ENCODE assay signal across 29 mouse cellular contexts in genomic region chr10:87101951-87102320, GRCm38 (mm10). TPM values are rescaled to one million over a fixed set of nuclear protein-coding genes. Genes with fewer than 3 reads are reported as not detected.
DNase-seq lines count a peak whose midpoint lies in the region; ATAC-seq lines count a peak whose summit lies in the region.
"Had no signal": no experiment of that assay in that cellular context is flagged by ENCODE, and none has a peak within 500 bp of the region (broad histone marks: within the 10 kb centered on the region; RNA-seq: fewer than 3 reads in every experiment).

No protein-coding gene starts in this region.

- WGBS in limb, embryonic 12.5 days, result 30% methylated on average over 3 of the region's 3 CpGs
- 33% methylated on average over 3 of the region's 3 CpGs for WGBS in limb, embryonic 10.5 days
- 19% methylated on average over 3 of the region's 3 CpGs for WGBS in embryonic facial prominence, embryonic 14.5 days
- WGBS in midbrain, embryonic 13.5 days, result 5% methylated on average over 3 of the region's 3 CpGs

- peaks cover 29% of the 10 kb centered on the region for H3K4me1 ChIP-seq in limb, embryonic 12.5 days (replicated peaks)
- peaks cover 46% of the 10 kb centered on the region for H3K4me1 ChIP-seq in limb, embryonic 10.5 days
- peaks cover 11% of the 10 kb centered on the region for H3K4me1 ChIP-seq in embryonic facial prominence, embryonic 14.5 days (ENCODE audit: control insufficient read depth, insufficient read depth, low read length)
- peaks cover 38% of the 10 kb centered on the region for H3K4me1 ChIP-seq in midbrain, embryonic 13.5 days (replicated peaks)

- DNase-seq in limb, embryonic 10.5 days (ENCODE audit: low spot score), result no peak
- DNase-seq in MN1 (ENCODE audit: low spot score), result peak; percentile 14
- DNase-seq in embryonic facial prominence, embryonic 14.5 days (ENCODE audit: low spot score), result no peak
- no peak for DNase-seq in gastrocnemius, postnatal 14 days
- DNase-seq: adrenal gland, adult 2 months; B cell, adult 2 months; cerebellum, adult 2 months; cerebellum, postnatal 14 days; gastrocnemius, postnatal 10 days; heart, postnatal 36 days; kidney, adult 9 months; kidney, postnatal 10 days; layer of hippocampus, postnatal 36 days; left cerebral cortex, postnatal 4 days; liver; lung, embryonic 14.5 days; lung, postnatal 14 days had no signal

- no peaks in the 10 kb centered on the region for H3K9me3 ChIP-seq in limb, embryonic 12.5 days
- H3K9me3 ChIP-seq in limb, embryonic 10.5 days (replicated peaks), result no peaks in the 10 kb centered on the region
- no peaks in the 10 kb centered on the region for H3K9me3 ChIP-seq in embryonic facial prominence, embryonic 14.5 days (ENCODE audit: control insufficient read depth, low read length)
- H3K9me3 ChIP-seq in midbrain, embryonic 13.5 days, result no peaks in the 10 kb centered on the region

- no peaks in the 10 kb centered on the region for H3K27me3 ChIP-seq in limb, embryonic 12.5 days
- H3K27me3 ChIP-seq in limb, embryonic 10.5 days (ENCODE audit: low read depth, poor library complexity, severe bottlenecking), result peaks cover 3% of the 10 kb centered on the region; the same call in 1 of the 2 replicates
- no peaks in the 10 kb centered on the region for H3K27me3 ChIP-seq in embryonic facial prominence, embryonic 14.5 days (replicated peaks; ENCODE audit: control insufficient read depth, insufficient read depth, low read length)
- 0 out of 2 replicates have a peak, but pooled peaks cover 6% of the 10 kb centered on the region for H3K27me3 ChIP-seq in midbrain, embryonic 13.5 days

- peak overlapping the region; percentile 11; the same call in 1 of the 2 replicates for H3K4me2 ChIP-seq in limb, embryonic 12.5 days
- no peak overlapping the region for H3K4me2 ChIP-seq in embryonic facial prominence, embryonic 14.5 days (ENCODE audit: low read depth, low read length)
- no peak overlapping the region for H3K4me2 ChIP-seq in midbrain, embryonic 13.5 days (replicated peaks)
- H3K4me2 ChIP-seq: lung, embryonic 14.5 days had no signal

- no peaks in the 10 kb centered on the region for H3K36me3 ChIP-seq in limb, embryonic 12.5 days
- H3K36me3 ChIP-seq in limb, embryonic 10.5 days, result no peaks in the 10 kb centered on the region
- H3K36me3 ChIP-seq in embryonic facial prominence, embryonic 14.5 days (ENCODE audit: control insufficient read depth, insufficient read depth, low read length), result no peaks in the 10 kb centered on the region
- H3K36me3 ChIP-seq in midbrain, embryonic 13.5 days, result no peaks in the 10 kb centered on the region

- intact Hi-C loops in gastrocnemius, postnatal 14 days (cut with DNase I; ENCODE audit: low total_unique reads), result no loop called here

- no peak for ATAC-seq in limb, embryonic 12.5 days (ENCODE audit: insufficient number of reproducible peaks, insufficient read depth, low FRiP score, low TSS enrichment, low read depth)
- peak; percentile 27; the same call in 1 of the 2 replicates for ATAC-seq in embryonic facial prominence, embryonic 14.5 days (ENCODE audit: low read depth)
- 0 out of 2 replicates have a peak, but pooled peaks have one; percentile 41 for ATAC-seq in midbrain, embryonic 13.5 days
- ATAC-seq: activated CD4-positive, CD25-positive, alpha-beta regulatory T cell, adult 4 months; intestine, postnatal 0 days had no signal

- no peak overlapping the region for H3K9ac ChIP-seq in limb, embryonic 12.5 days (replicated peaks)
- no peak overlapping the region for H3K9ac ChIP-seq in embryonic facial prominence, embryonic 14.5 days (ENCODE audit: low read depth, low read length)
- no peak overlapping the region for H3K9ac ChIP-seq in midbrain, embryonic 13.5 days (replicated peaks)
- H3K9ac ChIP-seq: hindbrain, embryonic 14.5 days; liver, embryonic 14.5 days; lung, embryonic 14.5 days had no signal

- no peak overlapping the region for H3K4me3 ChIP-seq in limb, embryonic 12.5 days (replicated peaks)
- no peak overlapping the region for H3K4me3 ChIP-seq in limb, embryonic 10.5 days
- no peak overlapping the region for H3K4me3 ChIP-seq in embryonic facial prominence, embryonic 14.5 days (ENCODE audit: low read depth, low read length)
- no peak overlapping the region for H3K4me3 ChIP-seq in midbrain, embryonic 13.5 days (replicated peaks)
- H3K4me3 ChIP-seq: myocyte had no signal

- no peak overlapping the region for H3K27ac ChIP-seq in limb, embryonic 12.5 days
- H3K27ac ChIP-seq in limb, embryonic 10.5 days, result no peak overlapping the region
- H3K27ac ChIP-seq in embryonic facial prominence, embryonic 14.5 days (replicated peaks; ENCODE audit: low read depth, low read length), result 0 out of 2 replicates have a peak overlapping the region, but pooled peaks have one; percentile 15
- peak overlapping the region; percentile 39; the same call in 1 of the 2 replicates for H3K27ac ChIP-seq in midbrain, embryonic 13.5 days
- H3K27ac ChIP-seq: hindbrain, embryonic 14.5 days; liver, embryonic 14.5 days had no signal

RNA-seq across cellular contexts. Expression of gene 1700113H08Rik, which starts 44.1 kb away (rescaled TPM):
- not detected in 2 replicates for polyA plus RNA-seq in limb, embryonic 12.5 days (2016; fragmentation: Nextera tagmentation; extraction: Ambion mirVana)
- polyA plus RNA-seq in limb, embryonic 10.5 days (2016; fragmentation: Nextera tagmentation; extraction: Ambion mirVana), result not detected in 2 replicates
- 0.14 TPM in 1 of 2 replicates, not detected in the other for polyA plus RNA-seq in embryonic facial prominence, embryonic 14.5 days (2014; fragmentation: Nextera tagmentation; extraction: Ambion mirVana)
- polyA plus RNA-seq in midbrain, embryonic 13.5 days (2015; fragmentation: Nextera tagmentation; extraction: Ambion mirVana), result 0.28 and 0.62 TPM in 2 replicates
- under 1 TPM in 1 of 2 experiments, not detected in 1; 0.55 TPM for total RNA-seq in gastrocnemius, postnatal 14 days (2021)
- total RNA-seq: adrenal gland, adult 2 months; granulocyte monocyte progenitor cell, adult 5-6 weeks; heart, postnatal 36 days; layer of hippocampus, postnatal 36 days; left cerebral cortex, postnatal 4 days had no signal
- polyA plus RNA-seq: activated CD4-positive, CD25-positive, alpha-beta regulatory T cell, adult 4 months; adrenal gland, adult 2 months; cerebellum, adult 2 months; cortical plate, adult 2 months; heart, embryonic 14.5 days; hindbrain, embryonic 14.5 days; large intestine, adult 2 months; liver, embryonic 14.5 days; lung, embryonic 14.5 days; myocyte; stomach, embryonic 14.5 days had no signal

Comparison
In these comparisons a context has a peak if more than half of its experiments do, and no peak if none do; other contexts are left out.
1. H3K27ac ChIP-seq: peak in embryonic facial prominence, embryonic 14.5 days (single experiment) and midbrain, embryonic 13.5 days (single experiment); none in limb, embryonic 12.5 days (single experiment) and limb, embryonic 10.5 days (single experiment).